Mouse (Mus musculus) neural tube, embryonic 13.5 days (tissue): ENCODE data around the gene Ndst2. TPM values are rescaled to one million over a fixed set of nuclear protein-coding genes. Genes with fewer than 3 reads are reported as not detected.

Experiments used
- ATAC-seq: fragments of 200-750 bp; cut with Nextera tagmentation; 2 replicates; pipeline ENCODE4 v1.8.0; 2017; ENCODE audit warnings: low read depth, mild to moderate bottlenecking, moderate TSS enrichment, moderate library complexity
- H3K27ac ChIP-seq: fragments of 300-500 bp; sonication (generic); replicated peaks from 2 replicates; pipeline ENCODE4 v1.5.1; 2015; ENCODE audit warnings: moderate library complexity, mild to moderate bottlenecking, inconsistent platforms
- H3K27me3 ChIP-seq: fragments of 300-500 bp; sonication (generic); 2 replicates; pipeline ENCODE4 v1.6.1; 2015; ENCODE audit warnings: mild to moderate bottlenecking, inconsistent platforms
- H3K36me3 ChIP-seq: fragments of 300-500 bp; sonication (generic); 2 replicates; pipeline ENCODE4 v1.6.1; 2015; ENCODE audit warnings: mild to moderate bottlenecking, inconsistent platforms
- H3K4me1 ChIP-seq: fragments of 300-500 bp; sonication (generic); replicated peaks from 2 replicates; pipeline ENCODE4 v1.6.1; 2015; ENCODE audit warnings: inconsistent platforms
- H3K4me2 ChIP-seq: fragments of 300-500 bp; sonication (generic); 2 replicates; pipeline ENCODE4 v1.6.1; 2015; ENCODE audit warnings: inconsistent platforms, mild to moderate bottlenecking, moderate library complexity
- H3K4me3 ChIP-seq: fragments of 300-500 bp; sonication (generic); 2 replicates; pipeline ENCODE4 v1.5.1; 2015; ENCODE audit warnings: mild to moderate bottlenecking, inconsistent platforms
- H3K9ac ChIP-seq: fragments of 300-500 bp; sonication (generic); 2 replicates; pipeline ENCODE4 v1.6.1; 2015; ENCODE audit warnings: moderate library complexity, mild to moderate bottlenecking, inconsistent platforms
- H3K9me3 ChIP-seq: fragments of 300-500 bp; sonication (generic); 2 replicates; pipeline ENCODE4 v1.6.1; 2016; ENCODE audit warnings: inconsistent platforms
- WGBS: fragments of 180-500 bp; shearing (Covaris S2); methylation state at CpG from one replicate; pipeline ENCODE4 v1.1.7; 2015; 5-methylcytosine and 5-hydroxymethylcytosine counted together
- polyA plus RNA-seq: library from polyadenylated mRNA; unstranded; fragments of >200 nt; fragmentation: Nextera tagmentation; extraction: Ambion mirVana; gene quantifications from 2 replicates; pipeline ENCODE4 v1.2.1, GENCODE M21; 2015

Gene Ndst2
- polyA plus RNA-seq, 1 experiment from 2014 or later: 17.4 TPM

- WGBS: under 1% methylated on average over 94 of the region's 111 CpGs
- Histone ChIP-seq H3K4me2 (peak within 1 kb of the TSS; percentile 84), H3K9me3 (no peaks in the 10 kb centered on the region), H3K4me1 (peaks cover 56% of the 10 kb centered on the region), H3K4me3 (peak within 1 kb of the TSS; percentile 77), H3K36me3 (peaks cover 55% of the 10 kb centered on the region), H3K27me3 (no peaks in the 10 kb centered on the region), H3K9ac (peak within 1 kb of the TSS; percentile 87), H3K27ac (peak within 1 kb of the TSS; percentile 97)
- peak; percentile 94 for ATAC-seq
Observed at GRCm38 (mm10) chr14:20694884-20695760, 39.2 kb downstream of the Ndst2 start, which contains the start of gene Fut11. Gene Fut11 (plus strand): TSS chr14:20694968.

GRCm38 (mm10) chr14:20694185-20694883 lies 40.0 kb downstream of the Ndst2 start:
- 49% methylated on average over 13 of the region's 13 CpGs for WGBS
- Histone ChIP-seq H3K4me1 (peaks cover 48% of the 10 kb centered on the region), H3K36me3 (peaks cover 63% of the 10 kb centered on the region), H3K27ac (peak overlapping the region; percentile 97), H3K27me3 (no peaks in the 10 kb centered on the region), H3K9ac (peak overlapping the region; percentile 87), H3K9me3 (no peaks in the 10 kb centered on the region), H3K4me2 (peak overlapping the region; percentile 84), H3K4me3 (peak overlapping the region; percentile 77)
- peak; percentile 30 for ATAC-seq

GRCm38 (mm10) chr14:20693589-20694101 lies 40.7 kb downstream of the Ndst2 start:
- H3K27me3 ChIP-seq: no peaks in the 10 kb centered on the region
- H3K4me2 ChIP-seq: 0 out of 2 replicates have a peak overlapping the region, but pooled peaks have one; percentile 84
- H3K4me1 ChIP-seq: peaks cover 41% of the 10 kb centered on the region
- peak overlapping the region; percentile 77; the same call in 1 of the 2 replicates for H3K4me3 ChIP-seq
- no peaks in the 10 kb centered on the region for H3K9me3 ChIP-seq
- H3K27ac ChIP-seq: no peak overlapping the region
- H3K36me3 ChIP-seq: peaks cover 65% of the 10 kb centered on the region
- no peak for ATAC-seq
- H3K9ac ChIP-seq: peak overlapping the region; percentile 87; the same call in 1 of the 2 replicates
- WGBS: 93% methylated on average over 10 of the region's 10 CpGs

- Histone ChIP-seq H3K4me3 (no peak overlapping the region), H3K27me3 (no peaks in the 10 kb centered on the region), H3K4me2 (no peak overlapping the region), H3K36me3 (peaks cover 77% of the 10 kb centered on the region), H3K9ac (no peak overlapping the region), H3K27ac (no peak overlapping the region), H3K9me3 (no peaks in the 10 kb centered on the region), H3K4me1 (peaks cover 23% of the 10 kb centered on the region)
- ATAC-seq: no peak
- 94% methylated on average over 6 of the region's 6 CpGs for WGBS
Observed at GRCm38 (mm10) chr14:20691772-20692171, 42.6 kb downstream of the Ndst2 start.

- Histone ChIP-seq H3K4me3 (no peak overlapping the region), H3K9me3 (no peaks in the 10 kb centered on the region), H3K4me2 (no peak overlapping the region), H3K27ac (no peak overlapping the region), H3K4me1 (peaks cover 4% of the 10 kb centered on the region), H3K36me3 (peaks cover 100% of the 10 kb centered on the region), H3K9ac (no peak overlapping the region), H3K27me3 (no peaks in the 10 kb centered on the region)
- 93% methylated on average over 2 of the region's 2 CpGs for WGBS
- no peak for ATAC-seq
Observed at GRCm38 (mm10) chr14:20689009-20689408, 45.4 kb downstream of the Ndst2 start.

GRCm38 (mm10) chr14:20686576-20686975 lies 47.8 kb downstream of the Ndst2 start:
- H3K9ac ChIP-seq: 0 out of 2 replicates have a peak overlapping the region, but pooled peaks have one; percentile 17
- H3K27me3 ChIP-seq: no peaks in the 10 kb centered on the region
- WGBS: 93% methylated on average over 3 of the region's 3 CpGs
- no peak overlapping the region for H3K27ac ChIP-seq
- H3K9me3 ChIP-seq: no peaks in the 10 kb centered on the region
- peaks cover 100% of the 10 kb centered on the region for H3K36me3 ChIP-seq
- H3K4me3 ChIP-seq: no peak overlapping the region
- H3K4me1 ChIP-seq: no peaks in the 10 kb centered on the region
- no peak overlapping the region for H3K4me2 ChIP-seq
- ATAC-seq: no peak

GRCm38 (mm10) chr14:20682498-20682897 lies 51.9 kb downstream of the Ndst2 start:
- no peaks in the 10 kb centered on the region for H3K4me1 ChIP-seq
- no peaks in the 10 kb centered on the region for H3K27me3 ChIP-seq
- H3K4me2 ChIP-seq: no peak overlapping the region
- peaks cover 100% of the 10 kb centered on the region for H3K36me3 ChIP-seq
- H3K27ac ChIP-seq: no peak overlapping the region
- 81% methylated on average over 3 of the region's 3 CpGs for WGBS
- no peak for ATAC-seq
- H3K9ac ChIP-seq: no peak overlapping the region
- no peaks in the 10 kb centered on the region for H3K9me3 ChIP-seq
- H3K4me3 ChIP-seq: no peak overlapping the region

- Histone ChIP-seq H3K4me3 (no peak overlapping the region), H3K27me3 (no peaks in the 10 kb centered on the region), H3K4me1 (0 out of 2 replicates have a peak, but pooled peaks cover 2% of the 10 kb centered on the region), H3K9me3 (no peaks in the 10 kb centered on the region), H3K36me3 (peaks cover 100% of the 10 kb centered on the region), H3K9ac (no peak overlapping the region), H3K27ac (no peak overlapping the region), H3K4me2 (no peak overlapping the region)
- 93% methylated on average over 2 of the region's 2 CpGs for WGBS
- ATAC-seq: no peak
Observed at GRCm38 (mm10) chr14:20681742-20682141, 52.6 kb downstream of the Ndst2 start.

- Histone ChIP-seq H3K9ac (no peak overlapping the region), H3K4me3 (no peak overlapping the region), H3K36me3 (peaks cover 73% of the 10 kb centered on the region), H3K4me1 (peaks cover 24% of the 10 kb centered on the region), H3K27me3 (no peaks in the 10 kb centered on the region), H3K9me3 (no peaks in the 10 kb centered on the region), H3K27ac (no peak overlapping the region), H3K4me2 (no peak overlapping the region)
- ATAC-seq: no peak
- 97% methylated on average over 4 of the region's 4 CpGs for WGBS
Observed at GRCm38 (mm10) chr14:20677906-20678305, 56.5 kb downstream of the Ndst2 start.

- Histone ChIP-seq H3K27me3 (peaks cover 26% of the 10 kb centered on the region), H3K4me1 (peaks cover 24% of the 10 kb centered on the region), H3K4me3 (peak within 1 kb of the TSS; percentile 92), H3K9ac (peak within 1 kb of the TSS; percentile 91), H3K36me3 (peaks cover 37% of the 10 kb centered on the region), H3K4me2 (peak within 1 kb of the TSS; percentile 79), H3K9me3 (no peaks in the 10 kb centered on the region), H3K27ac (peak within 1 kb of the TSS; percentile 89)
- ATAC-seq: peak; percentile 97
- WGBS: under 1% methylated on average over 43 of the region's 43 CpGs
Observed at GRCm38 (mm10) chr14:20674064-20674833, 60.1 kb downstream of the Ndst2 start, which contains the start of gene Sec24c. Gene Sec24c (plus strand): TSS chr14:20674308.

- Histone ChIP-seq H3K9ac (peak overlapping the region; percentile 54; the same call in 1 of the 2 replicates), H3K4me3 (peak overlapping the region; percentile 92), H3K4me2 (peak overlapping the region; percentile 79), H3K4me1 (peaks cover 24% of the 10 kb centered on the region), H3K27me3 (peaks cover 30% of the 10 kb centered on the region), H3K9me3 (no peaks in the 10 kb centered on the region), H3K27ac (peak overlapping the region; percentile 54), H3K36me3 (peaks cover 31% of the 10 kb centered on the region)
- 12% methylated on average over 13 of the region's 13 CpGs for WGBS
- peak; percentile 79 for ATAC-seq
Observed at GRCm38 (mm10) chr14:20673735-20674063, 60.7 kb downstream of the Ndst2 start.
